Mouse (Mus musculus): ENCODE results near the gene Pimreg. TPM values are rescaled to one million over a fixed set of nuclear protein-coding genes. Genes with fewer than 3 reads are reported as not detected.

The Pimreg gene
- polyA plus RNA-seq, 1 experiment, result 1.4 TPM

- TF ChIP-seq POLR2A (IDR thresholded peaks at IDR 0.05; ENCODE audit: low read depth, low read length) (no peak), CTCF (IDR thresholded peaks at IDR 0.05; ENCODE audit: extremely low read depth, insufficient read length, insufficient replicate concordance, low read depth, low read length) (no peak)
- no peaks in the 10 kb centered on the region for H3K27me3 ChIP-seq (ENCODE audit: control insufficient read depth, insufficient read depth, low read length)
- no peaks in the 10 kb centered on the region for H3K4me1 ChIP-seq (ENCODE audit: control insufficient read depth, insufficient read depth, insufficient read length, low read length)
- WGBS, result 47% methylated on average over 6 of the region's 6 CpGs
- H3K36me3 ChIP-seq (ENCODE audit: control insufficient read depth, insufficient read depth, low read length), result no peaks in the 10 kb centered on the region
- no peak overlapping the region for H3K4me3 ChIP-seq (ENCODE audit: low read depth, low read length)
- H3K27ac ChIP-seq (ENCODE audit: insufficient read depth, low read depth, low read length), result no peak overlapping the region
Measured at GRCm38 (mm10) chr11:72072331-72072905, 30.6 kb downstream of the Pimreg start.

GRCm38 (mm10) chr11:72074230-72074629 lies 32.4 kb downstream of the Pimreg start:
- WGBS, result 72% methylated on average over 13 of the region's 13 CpGs
- TF ChIP-seq CTCF (IDR thresholded peaks at IDR 0.05; ENCODE audit: extremely low read depth, insufficient read length, insufficient replicate concordance, low read depth, low read length), result no peak
- TF ChIP-seq POLR2A (IDR thresholded peaks at IDR 0.05; ENCODE audit: low read depth, low read length), result no peak

GRCm38 (mm10) chr11:72078056-72078455 lies 36.2 kb downstream of the Pimreg start:
- no peaks in the 10 kb centered on the region for H3K4me1 ChIP-seq (ENCODE audit: control insufficient read depth, insufficient read depth, insufficient read length, low read length)
- TF ChIP-seq CTCF (IDR thresholded peaks at IDR 0.05; ENCODE audit: extremely low read depth, insufficient read length, insufficient replicate concordance, low read depth, low read length), result no peak
- TF ChIP-seq POLR2A (IDR thresholded peaks at IDR 0.05; ENCODE audit: low read depth, low read length), result no peak
- no peak overlapping the region for H3K27ac ChIP-seq (ENCODE audit: insufficient read depth, low read depth, low read length)
- H3K27me3 ChIP-seq (ENCODE audit: control insufficient read depth, insufficient read depth, low read length), result no peaks in the 10 kb centered on the region
- no peak overlapping the region for H3K4me3 ChIP-seq (ENCODE audit: low read depth, low read length)
- H3K36me3 ChIP-seq (ENCODE audit: control insufficient read depth, insufficient read depth, low read length), result no peaks in the 10 kb centered on the region
- WGBS, result 31% methylated on average over 3 of the region's 3 CpGs

More at GRCm38 (mm10) chr11:72074230-72074629, 32.4 kb downstream of the Pimreg start:
- no peaks in the 10 kb centered on the region for H3K36me3 ChIP-seq (ENCODE audit: control insufficient read depth, insufficient read depth, low read length)
- no peaks in the 10 kb centered on the region for H3K27me3 ChIP-seq (ENCODE audit: control insufficient read depth, insufficient read depth, low read length)
- no peak overlapping the region for H3K4me3 ChIP-seq (ENCODE audit: low read depth, low read length)
- H3K27ac ChIP-seq (ENCODE audit: insufficient read depth, low read depth, low read length), result no peak overlapping the region
- H3K4me1 ChIP-seq (ENCODE audit: control insufficient read depth, insufficient read depth, insufficient read length, low read length), result no peaks in the 10 kb centered on the region

GRCm38 (mm10) chr11:72078647-72079046 lies 36.8 kb downstream of the Pimreg start:
- TF ChIP-seq POLR2A (IDR thresholded peaks at IDR 0.05; ENCODE audit: low read depth, low read length) (no peak), CTCF (IDR thresholded peaks at IDR 0.05; ENCODE audit: extremely low read depth, insufficient read length, insufficient replicate concordance, low read depth, low read length) (no peak)
- WGBS, result 30% methylated on average over 4 of the region's 4 CpGs
- Histone ChIP-seq H3K4me3 (ENCODE audit: low read depth, low read length) (no peak overlapping the region), H3K4me1 (ENCODE audit: control insufficient read depth, insufficient read depth, insufficient read length, low read length) (no peaks in the 10 kb centered on the region), H3K36me3 (ENCODE audit: control insufficient read depth, insufficient read depth, low read length) (no peaks in the 10 kb centered on the region), H3K27ac (ENCODE audit: insufficient read depth, low read depth, low read length) (no peak overlapping the region), H3K27me3 (ENCODE audit: control insufficient read depth, insufficient read depth, low read length) (no peaks in the 10 kb centered on the region)

- WGBS, result 75% methylated on average over 6 of the region's 6 CpGs
- H3K4me1 ChIP-seq (ENCODE audit: control insufficient read depth, insufficient read depth, insufficient read length, low read length), result no peaks in the 10 kb centered on the region
- H3K4me3 ChIP-seq (ENCODE audit: low read depth, low read length), result no peak overlapping the region
- no peaks in the 10 kb centered on the region for H3K36me3 ChIP-seq (ENCODE audit: control insufficient read depth, insufficient read depth, low read length)
- no peak overlapping the region for H3K27ac ChIP-seq (ENCODE audit: insufficient read depth, low read depth, low read length)
- H3K27me3 ChIP-seq (ENCODE audit: control insufficient read depth, insufficient read depth, low read length), result no peaks in the 10 kb centered on the region
- TF ChIP-seq POLR2A (IDR thresholded peaks at IDR 0.05; ENCODE audit: low read depth, low read length) (no peak), CTCF (IDR thresholded peaks at IDR 0.05; ENCODE audit: extremely low read depth, insufficient read length, insufficient replicate concordance, low read depth, low read length) (no peak)
Measured at GRCm38 (mm10) chr11:72080461-72080860, 38.6 kb downstream of the Pimreg start.

- 90% methylated on average over 4 of the region's 4 CpGs for WGBS
- TF ChIP-seq POLR2A (IDR thresholded peaks at IDR 0.05; ENCODE audit: low read depth, low read length), result no peak
- TF ChIP-seq CTCF (IDR thresholded peaks at IDR 0.05; ENCODE audit: extremely low read depth, insufficient read length, insufficient replicate concordance, low read depth, low read length), result no peak
- Histone ChIP-seq H3K4me1 (ENCODE audit: control insufficient read depth, insufficient read depth, insufficient read length, low read length) (no peaks in the 10 kb centered on the region), H3K36me3 (ENCODE audit: control insufficient read depth, insufficient read depth, low read length) (no peaks in the 10 kb centered on the region), H3K4me3 (ENCODE audit: low read depth, low read length) (no peak overlapping the region), H3K27ac (ENCODE audit: insufficient read depth, low read depth, low read length) (no peak overlapping the region), H3K27me3 (ENCODE audit: control insufficient read depth, insufficient read depth, low read length) (no peaks in the 10 kb centered on the region)
Measured at GRCm38 (mm10) chr11:72082601-72083000, 40.8 kb downstream of the Pimreg start.

GRCm38 (mm10) chr11:72084337-72084736 lies 42.5 kb downstream of the Pimreg start:
- no peaks in the 10 kb centered on the region for H3K36me3 ChIP-seq (ENCODE audit: control insufficient read depth, insufficient read depth, low read length)
- 96% methylated on average over 15 of the region's 15 CpGs for WGBS

More at GRCm38 (mm10) chr11:72084337-72084736, 42.5 kb downstream of the Pimreg start:
- Histone ChIP-seq H3K27me3 (ENCODE audit: control insufficient read depth, insufficient read depth, low read length) (no peaks in the 10 kb centered on the region), H3K4me3 (ENCODE audit: low read depth, low read length) (no peak overlapping the region), H3K27ac (ENCODE audit: insufficient read depth, low read depth, low read length) (no peak overlapping the region), H3K4me1 (ENCODE audit: control insufficient read depth, insufficient read depth, insufficient read length, low read length) (no peaks in the 10 kb centered on the region)
- no peak for TF ChIP-seq POLR2A (IDR thresholded peaks at IDR 0.05; ENCODE audit: low read depth, low read length)
- TF ChIP-seq CTCF (IDR thresholded peaks at IDR 0.05; ENCODE audit: extremely low read depth, insufficient read length, insufficient replicate concordance, low read depth, low read length), result no peak
